In the genomic region with DNA sequence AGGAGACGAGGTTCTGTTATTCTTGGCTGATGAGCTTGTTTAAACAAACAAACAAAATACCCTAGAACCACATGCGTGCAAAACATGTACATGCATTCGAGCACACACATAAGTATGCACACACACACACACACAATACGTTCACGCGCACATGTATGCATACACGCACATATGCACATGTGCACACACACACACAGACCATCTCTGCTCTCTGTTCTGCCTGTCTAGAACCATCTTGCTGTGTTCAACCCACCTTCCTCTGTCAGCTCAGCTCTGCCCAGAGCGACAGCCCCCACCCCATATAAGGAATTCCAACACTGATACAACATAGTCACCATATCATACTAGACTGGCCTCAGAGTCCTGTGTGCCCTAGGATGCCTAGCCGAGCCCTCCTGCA, we compare ENCODE assay signal across 13 mouse cellular contexts. TPM values are rescaled to one million over a fixed set of nuclear protein-coding genes. Genes with fewer than 3 reads are reported as not detected.
DNase-seq lines count a peak whose midpoint lies in the region; ATAC-seq and TF ChIP-seq lines count a peak whose summit lies in the region.
"Had no signal": no experiment of that assay in that cellular context is flagged by ENCODE, and none has a peak within 500 bp of the region (broad histone marks: within the 10 kb centered on the region; RNA-seq: fewer than 3 reads in every experiment).

No protein-coding gene starts in this region.

- no peak for TF ChIP-seq CTCF in hindbrain, postnatal 0 days (IDR thresholded peaks at IDR 0.05; ENCODE audit: low read depth)

- H3K4me1 ChIP-seq in forebrain, embryonic 12.5 days, result no peaks in the 10 kb centered on the region
- H3K4me1 ChIP-seq in forebrain, embryonic 11.5 days (replicated peaks; ENCODE audit: control insufficient read depth, insufficient read depth, low read length), result no peaks in the 10 kb centered on the region
- peaks cover 13% of the 10 kb centered on the region; the same call in 1 of the 2 replicates for H3K4me1 ChIP-seq in hindbrain, embryonic 12.5 days
- no peaks in the 10 kb centered on the region for H3K4me1 ChIP-seq in hindbrain, embryonic 11.5 days (replicated peaks; ENCODE audit: control insufficient read depth, insufficient read depth, low read length)
- H3K4me1 ChIP-seq in megakaryocyte, embryonic 14.5 days, result peaks cover 72% of the 10 kb centered on the region
- peaks cover 26% of the 10 kb centered on the region for H3K4me1 ChIP-seq in hindbrain, postnatal 0 days (ENCODE audit: insufficient read depth, low read length)
- H3K4me1 ChIP-seq: liver, embryonic 13.5 days had no signal

- H3K4me3 ChIP-seq in forebrain, embryonic 12.5 days (replicated peaks), result no peak overlapping the region
- H3K4me3 ChIP-seq in forebrain, embryonic 11.5 days (ENCODE audit: low read depth, low read length), result no peak overlapping the region
- no peak overlapping the region for H3K4me3 ChIP-seq in hindbrain, embryonic 12.5 days
- no peak overlapping the region for H3K4me3 ChIP-seq in hindbrain, embryonic 11.5 days (ENCODE audit: low read depth, low read length)
- peak overlapping the region; percentile 62 for H3K4me3 ChIP-seq in megakaryocyte, embryonic 14.5 days (replicated peaks)
- no peak overlapping the region for H3K4me3 ChIP-seq in hindbrain, postnatal 0 days (ENCODE audit: low read length)
- H3K4me3 ChIP-seq: limb, embryonic 10.5 days; liver, embryonic 13.5 days; midbrain, embryonic 13.5 days; neural tube, embryonic 12.5 days had no signal

- H3K27ac ChIP-seq in forebrain, embryonic 12.5 days, result peak overlapping the region; percentile 20; the same call in 1 of the 2 replicates
- H3K27ac ChIP-seq in forebrain, embryonic 11.5 days (ENCODE audit: low read depth, low read length), result no peak overlapping the region
- peak overlapping the region; percentile 61; the same call in 1 of the 2 replicates for H3K27ac ChIP-seq in hindbrain, embryonic 12.5 days
- no peak overlapping the region for H3K27ac ChIP-seq in hindbrain, embryonic 11.5 days (ENCODE audit: low read depth, low read length)
- H3K27ac ChIP-seq in hindbrain, postnatal 0 days, result peak overlapping the region; percentile 66
- H3K27ac ChIP-seq: liver, embryonic 13.5 days; neural tube, embryonic 12.5 days had no signal

- H3K4me2 ChIP-seq in forebrain, embryonic 12.5 days, result no peak overlapping the region
- H3K4me2 ChIP-seq in forebrain, embryonic 11.5 days (ENCODE audit: low read depth, low read length, severe bottlenecking), result no peak overlapping the region
- H3K4me2 ChIP-seq in hindbrain, embryonic 12.5 days (replicated peaks), result no peak overlapping the region
- no peak overlapping the region for H3K4me2 ChIP-seq in hindbrain, embryonic 11.5 days (replicated peaks; ENCODE audit: low read depth, low read length)
- H3K4me2 ChIP-seq in hindbrain, postnatal 0 days (ENCODE audit: low read depth, low read length), result no peak overlapping the region
- H3K4me2 ChIP-seq: liver, embryonic 13.5 days; midbrain, embryonic 13.5 days; neural tube, embryonic 12.5 days had no signal

- H3K36me3 ChIP-seq in forebrain, embryonic 12.5 days (replicated peaks), result peaks cover 5% of the 10 kb centered on the region; the same call in 1 of the 2 replicates
- H3K36me3 ChIP-seq in forebrain, embryonic 11.5 days (ENCODE audit: control insufficient read depth, insufficient read depth, low read length), result no peaks in the 10 kb centered on the region
- H3K36me3 ChIP-seq in hindbrain, embryonic 12.5 days, result peaks cover 10% of the 10 kb centered on the region
- no peaks in the 10 kb centered on the region for H3K36me3 ChIP-seq in hindbrain, embryonic 11.5 days (ENCODE audit: control insufficient read depth, insufficient read depth, low read length)
- H3K36me3 ChIP-seq in megakaryocyte, embryonic 14.5 days (replicated peaks; ENCODE audit: low read length), result peaks cover 92% of the 10 kb centered on the region
- no peaks in the 10 kb centered on the region; the same call in 1 of the 2 replicates for H3K36me3 ChIP-seq in hindbrain, postnatal 0 days (ENCODE audit: insufficient read depth, low read length)

- H3K9ac ChIP-seq in forebrain, embryonic 12.5 days, result no peak overlapping the region
- no peak overlapping the region for H3K9ac ChIP-seq in forebrain, embryonic 11.5 days (ENCODE audit: low read length)
- H3K9ac ChIP-seq in hindbrain, embryonic 12.5 days, result no peak overlapping the region
- H3K9ac ChIP-seq in hindbrain, embryonic 11.5 days (ENCODE audit: low read depth, low read length), result no peak overlapping the region
- H3K9ac ChIP-seq in hindbrain, postnatal 0 days (replicated peaks; ENCODE audit: low read length), result no peak overlapping the region
- H3K9ac ChIP-seq: liver, embryonic 13.5 days; midbrain, embryonic 13.5 days; neural tube, embryonic 12.5 days had no signal

- 90% methylated on average over 9 of the region's 9 CpGs for WGBS in forebrain, embryonic 12.5 days
- 91% methylated on average over 9 of the region's 9 CpGs for WGBS in forebrain, embryonic 11.5 days
- whole genome bisulfite sequencing in hindbrain, embryonic 12.5 days, result 82% methylated on average over 9 of the region's 9 CpGs
- 85% methylated on average over 9 of the region's 9 CpGs for WGBS in hindbrain, embryonic 11.5 days
- 58% methylated on average over 9 of the region's 9 CpGs for WGBS in hindbrain, postnatal 0 days

- no peak for ATAC-seq in forebrain, embryonic 12.5 days (ENCODE audit: low FRiP score)
- ATAC-seq in forebrain, embryonic 11.5 days (replicated peaks; ENCODE audit: low FRiP score), result no peak
- ATAC-seq in hindbrain, embryonic 12.5 days (ENCODE audit: low FRiP score), result no peak
- no peak for ATAC-seq in hindbrain, embryonic 11.5 days (ENCODE audit: low FRiP score)
- ATAC-seq in megakaryocyte, adult 5-6 weeks (ENCODE audit: poor library complexity, severe bottlenecking), result no peak
- ATAC-seq in hindbrain, postnatal 0 days, result no peak; the same call in 1 of the 2 replicates
- ATAC-seq in inflammation-experienced regulatory T-cells, adult 6 months, result no peak
- ATAC-seq: activated CD4-positive, CD25-positive, alpha-beta regulatory T cell, adult 4 months; midbrain, embryonic 13.5 days had no signal

- H3K9me3 ChIP-seq in forebrain, embryonic 12.5 days, result no peaks in the 10 kb centered on the region
- no peaks in the 10 kb centered on the region for H3K9me3 ChIP-seq in forebrain, embryonic 11.5 days (ENCODE audit: control insufficient read depth, low read length)
- H3K9me3 ChIP-seq in hindbrain, embryonic 12.5 days (replicated peaks), result no peaks in the 10 kb centered on the region
- no peaks in the 10 kb centered on the region for H3K9me3 ChIP-seq in hindbrain, embryonic 11.5 days (ENCODE audit: control insufficient read depth, low read length)
- no peaks in the 10 kb centered on the region for H3K9me3 ChIP-seq in megakaryocyte, embryonic 14.5 days
- H3K9me3 ChIP-seq in hindbrain, postnatal 0 days (ENCODE audit: low read length), result no peaks in the 10 kb centered on the region
- H3K9me3 ChIP-seq: limb, embryonic 10.5 days; liver, embryonic 13.5 days; midbrain, embryonic 13.5 days; neural tube, embryonic 12.5 days had no signal

- H3K27me3 ChIP-seq in forebrain, embryonic 12.5 days, result no peaks in the 10 kb centered on the region
- no peaks in the 10 kb centered on the region for H3K27me3 ChIP-seq in forebrain, embryonic 11.5 days (ENCODE audit: control insufficient read depth, insufficient read depth, low read length)
- H3K27me3 ChIP-seq in hindbrain, embryonic 12.5 days, result no peaks in the 10 kb centered on the region
- no peaks in the 10 kb centered on the region for H3K27me3 ChIP-seq in hindbrain, embryonic 11.5 days (ENCODE audit: control insufficient read depth, insufficient read depth, low read length)
- no peaks in the 10 kb centered on the region for H3K27me3 ChIP-seq in megakaryocyte, embryonic 14.5 days (replicated peaks)
- H3K27me3 ChIP-seq in hindbrain, postnatal 0 days (ENCODE audit: insufficient read depth, low read length), result no peaks in the 10 kb centered on the region
- H3K27me3 ChIP-seq: liver, embryonic 13.5 days; midbrain, embryonic 13.5 days; neural tube, embryonic 12.5 days had no signal

- DNase-seq in forebrain, embryonic 11.5 days (ENCODE audit: low spot score), result no peak
- DNase-seq in hindbrain, embryonic 11.5 days (ENCODE audit: low spot score), result no peak
- DNase-seq in hindbrain, postnatal 0 days (ENCODE audit: low spot score), result no peak
- DNase-seq: liver, embryonic 13.5 days had no signal

RNA-seq across cellular contexts. Expression of gene Srebf1, which starts 34.3 kb away (rescaled TPM):
- 58.0 and 58.1 TPM in 2 replicates for polyA plus RNA-seq in forebrain, embryonic 12.5 days (2016; fragmentation: Nextera tagmentation; extraction: Ambion mirVana)
- 63.9 and 68.7 TPM in 2 replicates for polyA plus RNA-seq in forebrain, embryonic 11.5 days (2014; fragmentation: Nextera tagmentation; extraction: Ambion mirVana)
- 49.2 and 51.9 TPM in 2 replicates for polyA plus RNA-seq in hindbrain, embryonic 12.5 days (2016; fragmentation: Nextera tagmentation; extraction: Ambion mirVana)
- 40.4 and 44.7 TPM in 2 replicates for polyA plus RNA-seq in hindbrain, embryonic 11.5 days (2014; fragmentation: Nextera tagmentation; extraction: Ambion mirVana)
- 138 and 188 TPM in 2 replicates for polyA plus RNA-seq in megakaryocyte, embryonic 14.5 days (2012; ENCODE audit: insufficient read depth, low replicate concordance)
- 27.5 and 37.3 TPM in 2 replicates for total RNA-seq in megakaryocyte, adult 5-6 weeks (2015)
- 27.6 and 43.3 TPM in 2 replicates for total RNA-seq in megakaryocyte, adult 5-6 weeks (2017)
- 163 and 169 TPM in 2 replicates for total RNA-seq in hindbrain, postnatal 0 days (2014; rRNA removed)
- 50.6 and 59.5 TPM in 2 replicates for polyA plus RNA-seq in hindbrain, postnatal 0 days (2015; fragmentation: Nextera tagmentation; extraction: Ambion mirVana)
- polyA plus RNA-seq in inflammation-experienced regulatory T-cells, adult 6 months (2017; shearing (Covaris generic)), result 10 to 100 TPM; 21.7 to 26.7 (median 24.3) TPM

Comparison
In these comparisons a context has a peak if more than half of its experiments do, and no peak if none do; other contexts are left out.
1. H3K27ac ChIP-seq: peak in forebrain, embryonic 12.5 days (single experiment), hindbrain, embryonic 12.5 days (single experiment) and hindbrain, postnatal 0 days (single experiment); none in forebrain, embryonic 11.5 days (single experiment) and hindbrain, embryonic 11.5 days (single experiment).